Mouse (Mus musculus) lung, postnatal 0 days (tissue): ENCODE results near the gene Rcor3. TPM values are rescaled to one million over a fixed set of nuclear protein-coding genes. Genes with fewer than 3 reads are reported as not detected.

ENCODE experiments used
- ATAC-seq: fragments of 200-750 bp; cut with Nextera tagmentation; 2 replicates; pipeline ENCODE4 v1.8.0; 2017; ENCODE audit warnings: moderate library complexity
- DNase-seq: peaks from one replicate; pipeline ENCODE4 v3.0.0-alpha.2; 2016; ENCODE audit warnings: low spot score
- H3K27ac ChIP-seq: fragments of 300-500 bp; sonication (generic); 2 replicates; pipeline ENCODE4 v1.5.1; 2014; ENCODE audit warnings: antibody characterized with exemption, mild to moderate bottlenecking, low read length, mixed read lengths
- H3K27me3 ChIP-seq: fragments of 300-500 bp; sonication (generic); replicated peaks from 2 replicates; pipeline ENCODE4 v1.6.1; 2014; ENCODE audit warnings: low read length, mixed read lengths; ENCODE audit not compliant: insufficient read depth
- H3K36me3 ChIP-seq: fragments of 300-500 bp; sonication (generic); 2 replicates; pipeline ENCODE4 v1.6.1; 2014; ENCODE audit warnings: low read length, mixed read lengths; ENCODE audit not compliant: insufficient read depth
- H3K4me1 ChIP-seq: fragments of 300-500 bp; sonication (generic); 2 replicates; pipeline ENCODE4 v1.6.1; 2014; ENCODE audit warnings: antibody characterized with exemption, low read depth, low read length, mixed read lengths; ENCODE audit not compliant: insufficient read depth
- H3K4me2 ChIP-seq: fragments of 300-500 bp; sonication (generic); replicated peaks from 2 replicates; pipeline ENCODE4 v1.6.1; 2014; ENCODE audit warnings: low read depth, mild to moderate bottlenecking, low read length, moderate library complexity, mixed read lengths
- H3K4me3 ChIP-seq: fragments of 300-500 bp; sonication (generic); 2 replicates; pipeline ENCODE4 v1.5.1; 2014; ENCODE audit warnings: low read depth, low read length
- H3K9ac ChIP-seq: fragments of 300-500 bp; sonication (generic); replicated peaks from 2 replicates; pipeline ENCODE4 v1.6.1; 2014; ENCODE audit warnings: low read depth, mild to moderate bottlenecking
- H3K9me3 ChIP-seq: fragments of 300-500 bp; sonication (generic); 2 replicates; pipeline ENCODE4 v1.6.1; 2016; ENCODE audit warnings: low read length, mixed read lengths
- CTCF ChIP-seq: IDR thresholded peaks from 2 replicates; pipeline ENCODE4 v1.5.1; 2016; ENCODE audit warnings: antibody characterized with exemption, mild to moderate bottlenecking
- EP300 ChIP-seq: IDR thresholded peaks from 2 replicates; pipeline ENCODE4 v1.6.1; 2016; ENCODE audit warnings: antibody characterized with exemption, mild to moderate bottlenecking, control low read depth
- WGBS: fragments of 180-500 bp; shearing (Covaris S2); extraction: QIAGEN DNeasy Blood & Tissue Kit; methylation state at CpG from one replicate; pipeline ENCODE4 v1.1.7; 2014; 5-methylcytosine and 5-hydroxymethylcytosine counted together
- polyA plus RNA-seq: library from polyadenylated mRNA; unstranded; fragments of >200 nt; fragmentation: Nextera tagmentation; extraction: Ambion mirVana; gene quantifications from 2 replicates; pipeline ENCODE4 v1.2.1, GENCODE M21; 2015

Gene Rcor3
- polyA plus RNA-seq, 1 experiment from 2014 or later, result 26.1 TPM

- Histone ChIP-seq H3K4me3 (no peak overlapping the region), H3K9ac (no peak overlapping the region), H3K27me3 (no peaks in the 10 kb centered on the region), H3K36me3 (peaks cover 26% of the 10 kb centered on the region), H3K4me1 (no peaks in the 10 kb centered on the region), H3K9me3 (no peaks in the 10 kb centered on the region), H3K27ac (no peak overlapping the region), H3K4me2 (no peak overlapping the region)
- ATAC-seq (no peak), DNase-seq (no peak)
- 88% methylated on average over 1 of the region's 1 CpGs for WGBS
- no peak for TF ChIP-seq EP300
- TF ChIP-seq CTCF, result no peak
These were observed 22.5 kb downstream of the Rcor3 start for GRCm38 (mm10) chr1:192115378-192115777.

GRCm38 (mm10) chr1:192109169-192109568 is 28.7 kb downstream of the Rcor3 start:
- DNase-seq (no peak), ATAC-seq (no peak)
- no peak overlapping the region for H3K9ac ChIP-seq
- H3K9me3 ChIP-seq, result no peaks in the 10 kb centered on the region
- H3K4me1 ChIP-seq, result no peaks in the 10 kb centered on the region
- H3K27ac ChIP-seq, result no peak overlapping the region
- H3K36me3 ChIP-seq, result peaks cover 5% of the 10 kb centered on the region; the same call in 1 of the 2 replicates
- TF ChIP-seq CTCF, result no peak
- no peak for TF ChIP-seq EP300
- H3K27me3 ChIP-seq, result no peaks in the 10 kb centered on the region
- WGBS, result 59% methylated on average over 6 of the region's 6 CpGs
- no peak overlapping the region for H3K4me3 ChIP-seq
- no peak overlapping the region for H3K4me2 ChIP-seq

DNA sequence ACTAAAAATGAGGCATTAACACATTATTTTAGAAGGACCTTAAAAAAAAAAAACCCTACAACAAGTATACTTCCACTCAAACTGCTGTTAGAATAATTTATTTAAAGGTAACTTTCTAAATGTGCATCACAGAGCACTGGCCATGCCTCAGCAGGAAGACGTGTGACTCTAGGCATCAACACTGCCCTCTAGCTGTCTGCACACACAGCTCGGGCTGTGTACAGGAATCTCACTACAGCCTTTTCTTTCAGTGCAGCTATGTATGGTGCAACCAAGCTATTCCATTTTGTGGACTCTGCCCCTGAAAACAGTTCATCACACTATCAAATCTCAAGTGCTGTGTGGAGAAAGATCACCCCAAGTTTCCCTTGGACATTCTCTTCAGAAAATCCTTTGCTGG is 30.5 kb downstream of the Rcor3 start:
- ATAC-seq (peak; percentile 72), DNase-seq (peak; percentile 63)
- Histone ChIP-seq H3K27me3 (no peaks in the 10 kb centered on the region), H3K9ac (no peak overlapping the region), H3K9me3 (no peaks in the 10 kb centered on the region), H3K4me1 (no peaks in the 10 kb centered on the region), H3K36me3 (peaks cover 5% of the 10 kb centered on the region; the same call in 1 of the 2 replicates), H3K4me3 (no peak overlapping the region), H3K27ac (no peak overlapping the region), H3K4me2 (no peak overlapping the region)
- TF ChIP-seq CTCF, result peak; percentile 70
- TF ChIP-seq EP300, result no peak
- 11% methylated on average over 2 of the region's 2 CpGs for WGBS

GRCm38 (mm10) chr1:192105902-192106389 is 31.9 kb downstream of the Rcor3 start:
- no peak for DNase-seq
- H3K4me1 ChIP-seq, result no peaks in the 10 kb centered on the region
- WGBS, result 88% methylated on average over 4 of the region's 4 CpGs

GRCm38 (mm10) chr1:192104021-192104420 is 33.8 kb downstream of the Rcor3 start:
- no peak for TF ChIP-seq CTCF
- TF ChIP-seq EP300, result no peak
- no peaks in the 10 kb centered on the region for H3K4me1 ChIP-seq
- DNase-seq (no peak), ATAC-seq (no peak)
- H3K9me3 ChIP-seq, result no peaks in the 10 kb centered on the region
- no peaks in the 10 kb centered on the region for H3K27me3 ChIP-seq
- H3K36me3 ChIP-seq, result peaks cover 10% of the 10 kb centered on the region; the same call in 1 of the 2 replicates
- no peak overlapping the region for H3K4me3 ChIP-seq
- H3K9ac ChIP-seq, result no peak overlapping the region
- no peak overlapping the region for H3K27ac ChIP-seq
- WGBS, result 97% methylated on average over 9 of the region's 9 CpGs
- no peak overlapping the region for H3K4me2 ChIP-seq

More at GRCm38 (mm10) chr1:192105902-192106389, 31.9 kb downstream of the Rcor3 start:
- no peak for ATAC-seq
- Histone ChIP-seq H3K4me2 (no peak overlapping the region), H3K27ac (no peak overlapping the region), H3K9me3 (no peaks in the 10 kb centered on the region), H3K36me3 (0 out of 2 replicates have a peak, but pooled peaks cover 5% of the 10 kb centered on the region), H3K9ac (no peak overlapping the region), H3K27me3 (no peaks in the 10 kb centered on the region), H3K4me3 (no peak overlapping the region)
- TF ChIP-seq EP300 (no peak), CTCF (no peak)

- ATAC-seq (no peak), DNase-seq (no peak)
- Histone ChIP-seq H3K4me3 (no peak overlapping the region), H3K4me1 (no peaks in the 10 kb centered on the region), H3K9ac (no peak overlapping the region), H3K27ac (no peak overlapping the region), H3K9me3 (no peaks in the 10 kb centered on the region), H3K36me3 (peaks cover 10% of the 10 kb centered on the region; the same call in 1 of the 2 replicates), H3K4me2 (no peak overlapping the region), H3K27me3 (no peaks in the 10 kb centered on the region)
- 79% methylated on average over 6 of the region's 6 CpGs for WGBS
- TF ChIP-seq CTCF, result no peak
- TF ChIP-seq EP300, result no peak
These were observed 34.7 kb downstream of the Rcor3 start for GRCm38 (mm10) chr1:192103176-192103575.
